ENCODE assay signal across 19 mouse cellular contexts in genomic region chr1:182399205-182399604, GRCm38 (mm10). TPM values are rescaled to one million over a fixed set of nuclear protein-coding genes. Genes with fewer than 3 reads are reported as not detected.
DNase-seq lines count a peak whose midpoint lies in the region; ATAC-seq and TF ChIP-seq lines count a peak whose summit lies in the region.
"Had no signal": no experiment of that assay in that cellular context is flagged by ENCODE, and none has a peak within 500 bp of the region (broad histone marks: within the 10 kb centered on the region; RNA-seq: fewer than 3 reads in every experiment).

No protein-coding gene starts in this region.

- ATAC-seq in heart, embryonic 13.5 days (ENCODE audit: extremely low read depth, insufficient number of reproducible peaks, low FRiP score, low TSS enrichment), result no peak
- ATAC-seq in lung, embryonic 14.5 days (ENCODE audit: insufficient read depth), result peak; percentile 92
- ATAC-seq in intestine, embryonic 15.5 days, result peak; percentile 64
- peak; percentile 79 for ATAC-seq in stomach, embryonic 16.5 days (ENCODE audit: insufficient read depth, low FRiP score)
- ATAC-seq: CD4-positive, CD25-positive, alpha-beta regulatory T cell, adult 4 months; forebrain, embryonic 16.5 days; inflammation-experienced regulatory T-cells, adult 6 months; midbrain, embryonic 13.5 days had no signal

- no peak for TF ChIP-seq POLR2A in lung, adult 2 months (IDR thresholded peaks at IDR 0.05; ENCODE audit: borderline replicate concordance, extremely low read depth, low read depth, low read length)

- no peak for TF ChIP-seq CTCF in lung, embryonic 14.5 days (IDR thresholded peaks at IDR 0.05; ENCODE audit: low read depth)
- TF ChIP-seq CTCF in lung, adult 2 months (IDR thresholded peaks at IDR 0.05; ENCODE audit: insufficient read depth, low read length), result no peak

- no peaks in the 10 kb centered on the region for H3K27me3 ChIP-seq in heart, embryonic 13.5 days (replicated peaks)
- no peaks in the 10 kb centered on the region for H3K27me3 ChIP-seq in lung, embryonic 14.5 days (ENCODE audit: insufficient read depth, low read length)
- no peaks in the 10 kb centered on the region for H3K27me3 ChIP-seq in intestine, embryonic 15.5 days (replicated peaks)
- H3K27me3 ChIP-seq in stomach, embryonic 16.5 days (ENCODE audit: control insufficient read depth, insufficient read depth, low read length), result no peaks in the 10 kb centered on the region
- H3K27me3 ChIP-seq: embryonic facial prominence, embryonic 15.5 days; limb, embryonic 12.5 days; liver, embryonic 13.5 days; midbrain, embryonic 13.5 days had no signal

- no peak for DNase-seq in heart, postnatal 14 days
- peak; percentile 76 for DNase-seq in lung, embryonic 14.5 days
- no peak for DNase-seq in lung, adult 2 months
- no peak for DNase-seq in ovary, postnatal 10 days (ENCODE audit: low spot score)
- DNase-seq: cerebellum, adult 9-10 months; gastrocnemius, postnatal 25 days; liver, embryonic 13.5 days; thymus, postnatal 14 days had no signal

- H3K9ac ChIP-seq in heart, embryonic 13.5 days, result no peak overlapping the region
- H3K9ac ChIP-seq in lung, embryonic 14.5 days, result no peak overlapping the region
- H3K9ac ChIP-seq in intestine, embryonic 15.5 days, result no peak overlapping the region
- H3K9ac ChIP-seq in stomach, embryonic 16.5 days (ENCODE audit: low read length), result no peak overlapping the region
- H3K9ac ChIP-seq: embryonic facial prominence, embryonic 15.5 days; hindbrain, embryonic 14.5 days; limb, embryonic 12.5 days; liver, embryonic 13.5 days; midbrain, embryonic 13.5 days had no signal

- H3K9me3 ChIP-seq in heart, embryonic 13.5 days, result no peaks in the 10 kb centered on the region
- H3K9me3 ChIP-seq in lung, embryonic 14.5 days (ENCODE audit: low read depth, low read length), result no peaks in the 10 kb centered on the region
- no peaks in the 10 kb centered on the region for H3K9me3 ChIP-seq in intestine, embryonic 15.5 days
- no peaks in the 10 kb centered on the region for H3K9me3 ChIP-seq in stomach, embryonic 16.5 days (replicated peaks; ENCODE audit: control insufficient read depth, low read length)
- H3K9me3 ChIP-seq: embryonic facial prominence, embryonic 15.5 days; limb, embryonic 12.5 days; liver, embryonic 13.5 days; megakaryocyte, embryonic 14.5 days; midbrain, embryonic 13.5 days had no signal

- peaks cover 31% of the 10 kb centered on the region for H3K4me1 ChIP-seq in heart, embryonic 13.5 days
- H3K4me1 ChIP-seq in lung, embryonic 14.5 days (ENCODE audit: insufficient read depth), result peaks cover 18% of the 10 kb centered on the region
- H3K4me1 ChIP-seq in lung, adult 2 months (ENCODE audit: control insufficient read depth, insufficient read depth, low read length), result peaks cover 3% of the 10 kb centered on the region
- H3K4me1 ChIP-seq in intestine, embryonic 15.5 days (replicated peaks), result peaks cover 15% of the 10 kb centered on the region
- H3K4me1 ChIP-seq in stomach, embryonic 16.5 days (ENCODE audit: control insufficient read depth, insufficient read depth, low read length), result peaks cover 26% of the 10 kb centered on the region
- H3K4me1 ChIP-seq: liver, embryonic 13.5 days; midbrain, embryonic 13.5 days had no signal

- H3K36me3 ChIP-seq in heart, embryonic 13.5 days, result no peaks in the 10 kb centered on the region
- no peaks in the 10 kb centered on the region for H3K36me3 ChIP-seq in lung, embryonic 14.5 days (ENCODE audit: insufficient read depth)
- no peaks in the 10 kb centered on the region for H3K36me3 ChIP-seq in intestine, embryonic 15.5 days
- no peaks in the 10 kb centered on the region for H3K36me3 ChIP-seq in stomach, embryonic 16.5 days (ENCODE audit: control insufficient read depth, insufficient read depth, low read length)
- H3K36me3 ChIP-seq: embryonic facial prominence, embryonic 15.5 days; limb, embryonic 12.5 days; liver, embryonic 13.5 days; midbrain, embryonic 13.5 days had no signal

- H3K4me3 ChIP-seq in heart, embryonic 13.5 days, result no peak overlapping the region
- H3K4me3 ChIP-seq in lung, embryonic 14.5 days (ENCODE audit: low read depth, low read length), result no peak overlapping the region
- H3K4me3 ChIP-seq in lung, adult 2 months (replicated peaks; ENCODE audit: extremely low read depth, low read depth, low read length), result no peak overlapping the region
- H3K4me3 ChIP-seq in intestine, embryonic 15.5 days (replicated peaks), result no peak overlapping the region
- H3K4me3 ChIP-seq in stomach, embryonic 16.5 days (replicated peaks; ENCODE audit: low read length), result no peak overlapping the region
- H3K4me3 ChIP-seq: embryonic facial prominence, embryonic 15.5 days; limb, embryonic 12.5 days; liver, embryonic 13.5 days; megakaryocyte, embryonic 14.5 days; midbrain, embryonic 13.5 days had no signal

- 67% methylated on average over 2 of the region's 2 CpGs for WGBS in heart, embryonic 13.5 days
- WGBS in lung, embryonic 14.5 days, result 24% methylated on average over 2 of the region's 2 CpGs
- WGBS in lung, adult 2 months, result 47% methylated on average over 2 of the region's 2 CpGs
- WGBS in intestine, embryonic 15.5 days, result 26% methylated on average over 2 of the region's 2 CpGs
- 39% methylated on average over 2 of the region's 2 CpGs for WGBS in stomach, embryonic 16.5 days

- intact Hi-C loops in heart, postnatal 14 days (cut with DNase I), result no loop called here

- peak overlapping the region; percentile 13 for H3K27ac ChIP-seq in heart, embryonic 13.5 days (replicated peaks)
- H3K27ac ChIP-seq in lung, embryonic 14.5 days (ENCODE audit: low read depth), result peak overlapping the region; percentile 92
- H3K27ac ChIP-seq in intestine, embryonic 15.5 days, result peak overlapping the region; percentile 71
- H3K27ac ChIP-seq in stomach, embryonic 16.5 days (ENCODE audit: low read length), result peak overlapping the region; percentile 74
- H3K27ac ChIP-seq: embryonic facial prominence, embryonic 15.5 days; hindbrain, embryonic 14.5 days; liver, embryonic 13.5 days; midbrain, embryonic 13.5 days had no signal

- no peak overlapping the region for H3K4me2 ChIP-seq in heart, embryonic 13.5 days
- 0 out of 2 replicates have a peak overlapping the region, but pooled peaks have one; percentile 13 for H3K4me2 ChIP-seq in lung, embryonic 14.5 days
- H3K4me2 ChIP-seq in intestine, embryonic 15.5 days (replicated peaks), result no peak overlapping the region
- H3K4me2 ChIP-seq in stomach, embryonic 16.5 days (ENCODE audit: low read depth, low read length), result no peak overlapping the region
- H3K4me2 ChIP-seq: embryonic facial prominence, embryonic 15.5 days; hindbrain, embryonic 14.5 days; limb, embryonic 12.5 days; liver, embryonic 13.5 days; midbrain, embryonic 13.5 days had no signal

RNA-seq across cellular contexts. Expression of gene Trp53bp2, which starts 9.8 kb away (rescaled TPM):
- polyA plus RNA-seq in heart, embryonic 13.5 days (2015; fragmentation: Nextera tagmentation; extraction: Ambion mirVana), result 12.2 and 12.7 TPM in 2 replicates
- 10 to 100 TPM; 12.6 to 15.5 TPM for total RNA-seq in heart, postnatal 14 days (2021)
- polyA plus RNA-seq in lung, embryonic 14.5 days (2014; fragmentation: Nextera tagmentation; extraction: Ambion mirVana), result 29.0 and 29.1 TPM in 2 replicates
- 43.0 and 65.1 TPM in 2 replicates for polyA plus RNA-seq in lung, adult 2 months (2012; rRNA removed)
- 20.3 and 22.6 TPM in 2 replicates for polyA plus RNA-seq in intestine, embryonic 15.5 days (2015; fragmentation: Nextera tagmentation; extraction: Ambion mirVana)
- 18.7 and 19.3 TPM in 2 replicates for polyA plus RNA-seq in stomach, embryonic 16.5 days (2015; fragmentation: Nextera tagmentation; extraction: Ambion mirVana)

RNA-seq across cellular contexts. Expression of gene Fbxo28, which starts 57.8 kb away (rescaled TPM):
- 11.1 and 12.1 TPM in 2 replicates for polyA plus RNA-seq in heart, embryonic 13.5 days (2015; fragmentation: Nextera tagmentation; extraction: Ambion mirVana)
- total RNA-seq in heart, postnatal 14 days (2021), result 10 to 100 TPM; 23.6 to 25.0 TPM
- 23.1 and 27.2 TPM in 2 replicates for polyA plus RNA-seq in lung, embryonic 14.5 days (2014; fragmentation: Nextera tagmentation; extraction: Ambion mirVana)
- polyA plus RNA-seq in lung, adult 2 months (2012; rRNA removed), result 9.0 and 11.2 TPM in 2 replicates
- 13.3 and 13.4 TPM in 2 replicates for polyA plus RNA-seq in intestine, embryonic 15.5 days (2015; fragmentation: Nextera tagmentation; extraction: Ambion mirVana)
- 12.3 and 13.4 TPM in 2 replicates for polyA plus RNA-seq in stomach, embryonic 16.5 days (2015; fragmentation: Nextera tagmentation; extraction: Ambion mirVana)

Comparison
In these comparisons a context has a peak if more than half of its experiments do, and no peak if none do; other contexts are left out.
1. H3K27ac ChIP-seq: peak in every context shown above with its lines; median percentile 92 in lung, embryonic 14.5 days; 74 in stomach, embryonic 16.5 days; 71 in intestine, embryonic 15.5 days; 13 in heart, embryonic 13.5 days.